Mouse (Mus musculus) intestine, embryonic 15.5 days (tissue): ENCODE results near the gene Tuba4a. TPM values are rescaled to one million over a fixed set of nuclear protein-coding genes. Genes with fewer than 3 reads are reported as not detected.

Source experiments
- ATAC-seq: fragments of 200-750 bp; cut with Nextera tagmentation; 2 replicates; pipeline ENCODE4 v1.8.0; 2017; ENCODE audit warnings: moderate TSS enrichment, moderate library complexity
- H3K27ac ChIP-seq: fragments of 300-500 bp; sonication (generic); 2 replicates; pipeline ENCODE4 v1.5.1; 2015; ENCODE audit warnings: mild to moderate bottlenecking, inconsistent platforms
- H3K27me3 ChIP-seq: fragments of 300-500 bp; sonication (generic); replicated peaks from 2 replicates; pipeline ENCODE4 v1.6.1; 2015; ENCODE audit warnings: inconsistent platforms
- H3K36me3 ChIP-seq: fragments of 300-500 bp; sonication (generic); 2 replicates; pipeline ENCODE4 v1.6.1; 2015; ENCODE audit warnings: inconsistent platforms
- H3K4me1 ChIP-seq: fragments of 300-500 bp; sonication (generic); replicated peaks from 2 replicates; pipeline ENCODE4 v1.6.1; 2015; ENCODE audit warnings: inconsistent platforms
- H3K4me2 ChIP-seq: fragments of 300-500 bp; sonication (generic); replicated peaks from 2 replicates; pipeline ENCODE4 v1.6.1; 2015; ENCODE audit warnings: mild to moderate bottlenecking, inconsistent platforms
- H3K4me3 ChIP-seq: fragments of 300-500 bp; sonication (generic); replicated peaks from 2 replicates; pipeline ENCODE4 v1.5.1; 2015; ENCODE audit warnings: inconsistent platforms
- H3K9ac ChIP-seq: fragments of 300-500 bp; sonication (generic); 2 replicates; pipeline ENCODE4 v1.6.1; 2015; ENCODE audit warnings: inconsistent platforms
- H3K9me3 ChIP-seq: fragments of 300-500 bp; sonication (generic); 2 replicates; pipeline ENCODE4 v1.6.1; 2016; ENCODE audit warnings: inconsistent platforms
- WGBS: fragments of 180-500 bp; shearing (Covaris S2); methylation state at CpG from one replicate; pipeline ENCODE4 v1.1.7; 2015; 5-methylcytosine and 5-hydroxymethylcytosine counted together
- polyA plus RNA-seq: library from polyadenylated mRNA; unstranded; fragments of >200 nt; fragmentation: Nextera tagmentation; extraction: Ambion mirVana; gene quantifications from 2 replicates; pipeline ENCODE4 v1.2.1, GENCODE M21; 2015

Tuba4a gene
- polyA plus RNA-seq, 1 experiment from 2014 or later = 122 TPM

- WGBS = under 1% methylated on average over 57 of the region's 59 CpGs
These were observed 50.9 kb downstream of the Tuba4a start, which contains the start of gene Zfand2b for GRCm38 (mm10) chr1:75168472-75169464. Gene Zfand2b, plus strand, starts transcription at chr1:75168646.

GRCm38 (mm10) chr1:75168093-75168471 is 51.6 kb downstream of the Tuba4a start:
- H3K4me1 ChIP-seq = peaks cover 9% of the 10 kb centered on the region
- H3K9me3 ChIP-seq = no peaks in the 10 kb centered on the region
- peak overlapping the region; percentile 86 for H3K4me2 ChIP-seq
- ATAC-seq = peak; percentile 34
- peak overlapping the region; percentile 81; the same call in 1 of the 2 replicates for H3K27ac ChIP-seq
- H3K4me3 ChIP-seq = peak overlapping the region; percentile 67
- no peaks in the 10 kb centered on the region for H3K27me3 ChIP-seq
- H3K9ac ChIP-seq = no peak overlapping the region
- H3K36me3 ChIP-seq = peaks cover 19% of the 10 kb centered on the region
- 6% methylated on average over 7 of the region's 7 CpGs for WGBS

More at GRCm38 (mm10) chr1:75168472-75169464, 50.9 kb downstream of the Tuba4a start, which contains the start of gene Zfand2b:
- peak within 1 kb of the TSS; percentile 67 for H3K4me3 ChIP-seq
- peak within 1 kb of the TSS; percentile 81 for H3K27ac ChIP-seq
- peak within 1 kb of the TSS; percentile 58 for H3K9ac ChIP-seq
- peak; percentile 99 for ATAC-seq
- H3K9me3 ChIP-seq = no peaks in the 10 kb centered on the region
- H3K4me2 ChIP-seq = peak within 1 kb of the TSS; percentile 86
- peaks cover 22% of the 10 kb centered on the region for H3K36me3 ChIP-seq
- H3K4me1 ChIP-seq = peaks cover 9% of the 10 kb centered on the region
- no peaks in the 10 kb centered on the region for H3K27me3 ChIP-seq

Other genes with a start within 250 kb of the Tuba4a start
- gene Nhej1, start 94.7 kb downstream of the Tuba4a start, polyA plus RNA-seq = 8.7 and 9.7 TPM in 2 replicates
- 1.2 and 1.3 TPM in 2 replicates for gene Slc23a3, start 86.0 kb downstream of the Tuba4a start, polyA plus RNA-seq
- gene Cnppd1, start 77.2 kb downstream of the Tuba4a start, polyA plus RNA-seq = 42.5 and 43.4 TPM in 2 replicates
- gene Retreg2, start 77.1 kb downstream of the Tuba4a start, polyA plus RNA-seq = 49.5 and 51.1 TPM in 2 replicates
- 45.6 and 45.7 TPM in 2 replicates for gene Zfand2b, start 51.2 kb downstream of the Tuba4a start, polyA plus RNA-seq
- 26.1 and 26.6 TPM in 2 replicates for gene Abcb6, start 39.5 kb downstream of the Tuba4a start, polyA plus RNA-seq
- 25.2 TPM in 2 replicates for gene Ankzf1, start 27.7 kb downstream of the Tuba4a start, polyA plus RNA-seq
- gene Atg9a, start 27.7 kb downstream of the Tuba4a start, polyA plus RNA-seq = 27.6 and 28.3 TPM in 2 replicates
- gene Glb1l, start 9.1 kb downstream of the Tuba4a start, polyA plus RNA-seq = 11.9 and 12.2 TPM in 2 replicates
- gene Stk16, start 9.0 kb downstream of the Tuba4a start, polyA plus RNA-seq = 110 and 122 TPM in 2 replicates
- gene A630095N17Rik, start 12.2 kb upstream of the Tuba4a start, polyA plus RNA-seq = not detected in 2 replicates
- gene Dnajb2, start 16.5 kb upstream of the Tuba4a start, polyA plus RNA-seq = 25.5 and 26.2 TPM in 2 replicates
- 3.2 and 3.6 TPM in 2 replicates for gene Ptprn, start 44.6 kb upstream of the Tuba4a start, polyA plus RNA-seq
- 12.7 and 13.8 TPM in 2 replicates for gene Resp18, start 58.5 kb upstream of the Tuba4a start, polyA plus RNA-seq
- gene Dnpep, start 98.1 kb upstream of the Tuba4a start, polyA plus RNA-seq = 131 and 145 TPM in 2 replicates
- gene Des, start 140.5 kb upstream of the Tuba4a start, polyA plus RNA-seq = 105 and 111 TPM in 2 replicates
- 35.6 and 39.3 TPM in 2 replicates for gene Speg, start 155.4 kb upstream of the Tuba4a start, polyA plus RNA-seq
- gene Gmppa, start 216.1 kb upstream of the Tuba4a start, polyA plus RNA-seq = 98.9 and 103 TPM in 2 replicates
- 2.6 and 2.7 TPM in 2 replicates for gene Asic4, start 230.6 kb upstream of the Tuba4a start, polyA plus RNA-seq